ENCODE assay signal across 15 mouse cellular contexts in the genomic region with DNA sequence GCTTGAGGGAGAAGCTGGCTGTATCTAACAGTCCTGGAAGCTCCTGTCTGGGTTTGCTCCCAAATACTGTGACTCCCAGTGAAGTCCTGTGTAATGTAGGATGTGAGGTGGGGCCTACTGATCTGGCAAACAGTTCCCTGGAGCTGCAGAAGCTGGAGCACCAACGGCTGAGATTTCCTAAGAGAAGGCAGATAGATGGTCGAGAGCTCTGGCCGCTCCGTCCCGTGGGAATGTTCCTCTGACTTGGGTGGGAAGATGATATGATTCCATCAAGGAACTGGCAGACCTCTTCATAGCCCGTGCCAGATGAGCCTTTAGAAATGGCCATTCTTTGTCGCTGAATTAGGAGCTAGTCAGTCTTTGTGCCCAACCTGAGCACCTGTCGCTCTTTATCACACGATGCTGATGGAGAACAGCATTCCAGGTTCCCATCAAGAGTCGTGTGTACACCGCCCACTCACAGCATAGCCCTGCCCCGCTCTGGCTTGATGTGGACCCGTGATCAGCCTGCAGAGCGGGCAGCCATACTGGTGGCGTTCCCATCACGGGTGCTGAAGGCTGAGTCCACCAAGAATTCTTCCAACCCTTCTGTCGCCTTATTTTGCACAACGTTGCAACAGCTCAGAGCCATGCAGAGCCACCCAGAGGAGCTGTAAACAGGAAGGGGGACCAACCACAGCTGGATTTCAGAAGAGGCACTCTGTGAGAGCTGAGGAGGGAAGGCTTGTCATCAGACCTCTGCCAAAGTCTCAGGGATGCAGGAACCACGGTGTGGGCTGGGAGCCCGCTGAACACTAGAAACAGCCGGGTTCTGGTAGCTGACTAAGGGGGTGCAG.
DNase-seq lines count a peak whose midpoint lies in the region; ATAC-seq and TF ChIP-seq lines count a peak whose summit lies in the region.
"Had no signal": no experiment of that assay in that cellular context is flagged by ENCODE, and none has a peak within 500 bp of the region (broad histone marks: within the 10 kb centered on the region; RNA-seq: fewer than 3 reads in every experiment).

No protein-coding gene starts in this region.

- no peak for TF ChIP-seq POLR2A in thymus, adult 2 months (IDR thresholded peaks at IDR 0.05; ENCODE audit: control insufficient read depth, extremely low read depth, insufficient read depth, low read length, poor library complexity)

- H3K4me2 ChIP-seq in hindbrain, embryonic 12.5 days (replicated peaks) = no peak overlapping the region
- no peak overlapping the region for H3K4me2 ChIP-seq in midbrain, postnatal 0 days (ENCODE audit: low read depth, low read length, poor library complexity, severe bottlenecking)
- H3K4me2 ChIP-seq: embryonic facial prominence, embryonic 12.5 days had no signal

- H3K4me1 ChIP-seq in hindbrain, embryonic 10.5 days (replicated peaks) = peaks cover 65% of the 10 kb centered on the region
- peaks cover 37% of the 10 kb centered on the region for H3K4me1 ChIP-seq in hindbrain, embryonic 12.5 days
- H3K4me1 ChIP-seq in thymus, adult 2 months (replicated peaks; ENCODE audit: control insufficient read depth, insufficient read depth, low read length) = peaks cover 44% of the 10 kb centered on the region
- H3K4me1 ChIP-seq in midbrain, postnatal 0 days (ENCODE audit: insufficient read depth, low read length) = 0 out of 2 replicates have a peak, but pooled peaks cover 2% of the 10 kb centered on the region

- 92% methylated on average over 21 of the region's 21 CpGs for WGBS in hindbrain, embryonic 10.5 days
- WGBS in hindbrain, embryonic 12.5 days = 89% methylated on average over 21 of the region's 21 CpGs
- 82% methylated on average over 21 of the region's 21 CpGs for WGBS in thymus, adult 2 months
- 92% methylated on average over 21 of the region's 21 CpGs for WGBS in midbrain, postnatal 0 days

- H3K27ac ChIP-seq in hindbrain, embryonic 10.5 days = peak overlapping the region; percentile 53
- H3K27ac ChIP-seq in hindbrain, embryonic 12.5 days = no peak overlapping the region
- H3K27ac ChIP-seq in thymus, adult 2 months (ENCODE audit: control insufficient read depth, insufficient read depth, low read length) = no peak overlapping the region; the same call in 1 of the 2 replicates
- H3K27ac ChIP-seq in midbrain, postnatal 0 days (ENCODE audit: low read depth, low read length) = no peak overlapping the region
- H3K27ac ChIP-seq: midbrain, embryonic 10.5 days had no signal

- H3K9me3 ChIP-seq in hindbrain, embryonic 10.5 days = no peaks in the 10 kb centered on the region
- H3K9me3 ChIP-seq in hindbrain, embryonic 12.5 days (replicated peaks) = no peaks in the 10 kb centered on the region
- H3K9me3 ChIP-seq in midbrain, postnatal 0 days (ENCODE audit: low read length) = no peaks in the 10 kb centered on the region
- H3K9me3 ChIP-seq: embryonic facial prominence, embryonic 12.5 days; midbrain, embryonic 10.5 days had no signal

- no peak for ATAC-seq in hindbrain, embryonic 12.5 days (ENCODE audit: low FRiP score)
- no peak for ATAC-seq in midbrain, postnatal 0 days (ENCODE audit: low FRiP score)
- ATAC-seq: forebrain, postnatal 0 days had no signal

- H3K36me3 ChIP-seq in hindbrain, embryonic 10.5 days = no peaks in the 10 kb centered on the region
- H3K36me3 ChIP-seq in hindbrain, embryonic 12.5 days = no peaks in the 10 kb centered on the region
- no peaks in the 10 kb centered on the region for H3K36me3 ChIP-seq in thymus, adult 2 months (ENCODE audit: control insufficient read depth, insufficient read depth, low read length)
- no peaks in the 10 kb centered on the region for H3K36me3 ChIP-seq in midbrain, postnatal 0 days (ENCODE audit: insufficient read depth, low read length)
- H3K36me3 ChIP-seq: G1E; midbrain, embryonic 10.5 days had no signal

- H3K9ac ChIP-seq in hindbrain, embryonic 12.5 days = no peak overlapping the region
- H3K9ac ChIP-seq in midbrain, postnatal 0 days (replicated peaks; ENCODE audit: low read length, poor library complexity, severe bottlenecking) = no peak overlapping the region
- H3K9ac ChIP-seq: embryonic facial prominence, embryonic 12.5 days; forebrain, postnatal 0 days had no signal

- DNase-seq in hindbrain, embryonic 10.5 days (ENCODE audit: low spot score) = no peak
- peak; percentile 54 for DNase-seq in thymus, postnatal 0 days (ENCODE audit: low spot score)
- DNase-seq in thymus, adult 2 months = no peak
- peak; percentile 65 for DNase-seq in lung, postnatal 10 days
- no peak for DNase-seq in cerebellum, adult 9-11 months
- no peak for DNase-seq in midbrain, postnatal 0 days (ENCODE audit: low spot score)
- no peak for DNase-seq in cerebellum, postnatal 4 days (ENCODE audit: low spot score in 2 of 2)
- DNase-seq: cerebellum, adult 18-20 months; forebrain, postnatal 0 days; heart, adult 18-20 months; heart, postnatal 10 days had no signal

- TF ChIP-seq CTCF in thymus, adult 2 months (IDR thresholded peaks at IDR 0.05; ENCODE audit: borderline replicate concordance, control insufficient read depth, extremely low read depth, insufficient read depth, low read length, poor library complexity) = no peak
- TF ChIP-seq CTCF in midbrain, postnatal 0 days (IDR thresholded peaks at IDR 0.05) = no peak

- H3K4me3 ChIP-seq in hindbrain, embryonic 10.5 days = no peak overlapping the region
- H3K4me3 ChIP-seq in hindbrain, embryonic 12.5 days = no peak overlapping the region
- H3K4me3 ChIP-seq in thymus, adult 2 months (ENCODE audit: control insufficient read depth, insufficient read depth, low read length) = no peak overlapping the region
- no peak overlapping the region for H3K4me3 ChIP-seq in midbrain, postnatal 0 days (ENCODE audit: low read depth, low read length)
- H3K4me3 ChIP-seq: embryonic facial prominence, embryonic 12.5 days; midbrain, embryonic 10.5 days had no signal

- H3K27me3 ChIP-seq in hindbrain, embryonic 10.5 days (ENCODE audit: insufficient read depth, poor library complexity, severe bottlenecking) = no peaks in the 10 kb centered on the region
- H3K27me3 ChIP-seq in hindbrain, embryonic 12.5 days = no peaks in the 10 kb centered on the region
- no peaks in the 10 kb centered on the region for H3K27me3 ChIP-seq in thymus, adult 2 months (ENCODE audit: control insufficient read depth, insufficient read depth, low read length)
- no peaks in the 10 kb centered on the region for H3K27me3 ChIP-seq in midbrain, postnatal 0 days (ENCODE audit: insufficient read depth, low read length)
- H3K27me3 ChIP-seq: embryonic facial prominence, embryonic 12.5 days had no signal

Comparison
In these comparisons a context has a peak if more than half of its experiments do, and no peak if none do; other contexts are left out.
1. DNase-seq: peak in thymus, postnatal 0 days (single experiment) and lung, postnatal 10 days (single experiment); none in hindbrain, embryonic 10.5 days (single experiment), thymus, adult 2 months (single experiment), cerebellum, adult 9-11 months (single experiment), midbrain, postnatal 0 days (single experiment) and cerebellum, postnatal 4 days (0 of 2).